Mouse (Mus musculus): Measurements from ENCODE around the gene Myo1f. TPM values are rescaled to one million over a fixed set of nuclear protein-coding genes. Genes with fewer than 3 reads are reported as not detected.

The Myo1f gene
- total RNA-seq (2021): 1 to 10 TPM; 3.2 to 5.8 TPM
- long read RNA-seq, experiment 1, partial matches to known transcripts: 0 of 4 reads
- long read RNA-seq, experiment 1, other reads (novel, unspliced or antisense): 2 of 4 reads
- long read RNA-seq, experiment 2, transcript Myo1f-201 (28 exons, 3,831 nt): major isoform, 6 of 7 reads
- long read RNA-seq, experiment 2, partial matches to known transcripts: 0 of 7 reads
- long read RNA-seq, experiment 2, other reads (novel, unspliced or antisense): 1 of 7 reads

DNA sequence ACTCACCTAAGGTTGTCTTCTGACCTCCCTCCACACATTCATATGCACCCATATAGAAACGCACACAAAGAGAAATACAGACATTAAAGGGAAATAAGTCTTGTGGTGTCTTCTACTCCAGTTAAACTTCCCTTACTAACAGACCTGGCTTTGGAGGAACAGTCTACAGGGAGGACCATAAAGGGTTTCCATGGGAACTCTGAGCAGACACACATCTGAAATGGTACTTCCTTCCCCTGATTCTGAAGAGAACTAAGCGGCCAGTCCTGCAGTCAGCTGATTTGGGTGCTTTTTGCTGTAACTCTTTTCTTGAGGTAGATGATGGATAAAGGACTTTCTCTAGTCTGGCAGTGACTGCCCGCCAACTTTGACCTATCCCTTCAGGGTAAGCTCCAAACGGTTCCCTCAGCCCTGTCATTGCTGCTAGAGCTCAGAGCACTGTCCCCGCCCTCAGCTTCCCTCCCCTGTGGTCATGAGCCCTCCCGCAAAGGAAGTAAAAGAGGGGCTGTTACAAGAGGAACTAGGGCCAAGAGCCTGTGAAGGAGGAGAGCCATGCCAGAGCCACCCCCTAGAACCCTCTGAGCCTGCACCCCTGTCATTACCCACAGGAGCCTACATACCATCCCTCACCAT lies at the start of gene Myo1f:
TSS of gene Myo1f (plus strand) at position 485 of the 633 bp plus-strand sequence.
- peak in 1 of 2 experiments; percentile 31 for DNase-seq (ENCODE audit: low spot score in 2 of 2)

- no peak for DNase-seq (ENCODE audit: low spot score in 2 of 2)
Observed at GRCm38 (mm10) chr17:33508386-33508785, 47.1 kb upstream of the Myo1f start.

- no peak for DNase-seq (ENCODE audit: low spot score in 2 of 2)
Observed at GRCm38 (mm10) chr17:33510172-33510571, 45.3 kb upstream of the Myo1f start.

GRCm38 (mm10) chr17:33512441-33513415 lies 42.8 kb upstream of the Myo1f start:
- no peak for DNase-seq (ENCODE audit: low spot score in 2 of 2)

DNA sequence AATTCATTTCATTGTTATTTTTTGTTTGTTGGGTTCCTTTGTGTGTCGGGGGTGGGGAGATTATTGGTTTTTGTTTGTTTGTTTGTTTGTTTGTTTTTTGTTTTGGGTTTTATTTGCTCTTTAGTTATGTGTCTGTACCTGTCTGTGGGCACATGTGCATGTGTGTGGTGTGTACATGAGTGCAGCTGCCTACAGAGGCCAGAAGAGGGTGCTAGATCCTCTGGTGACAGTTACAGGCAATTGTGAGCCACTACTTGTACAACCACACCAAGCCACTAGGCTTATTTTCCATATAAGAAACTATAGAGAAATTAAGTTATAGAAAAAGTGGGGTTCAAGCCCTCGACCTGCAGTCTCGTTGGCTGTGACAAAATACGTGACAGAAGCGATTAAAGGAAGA lies 41.6 kb upstream of the Myo1f start:
- DNase-seq (ENCODE audit: low spot score in 2 of 2): no peak

- no peak for DNase-seq (ENCODE audit: low spot score in 2 of 2)
Observed at GRCm38 (mm10) chr17:33520366-33520765, 35.1 kb upstream of the Myo1f start.

- DNase-seq (ENCODE audit: low spot score in 2 of 2): peak; percentile 10 to 25
Observed at GRCm38 (mm10) chr17:33523431-33523917, 32.0 kb upstream of the Myo1f start.

GRCm38 (mm10) chr17:33523918-33524755 lies 31.4 kb upstream of the Myo1f start, which contains the start of gene Adamts10:
Adamts10 (plus strand) TSS chr17:33524204.
- DNase-seq (ENCODE audit: low spot score in 2 of 2): peak; percentile 70 to 75

GRCm38 (mm10) chr17:33524806-33525373 lies 30.6 kb upstream of the Myo1f start:
- no peak for DNase-seq (ENCODE audit: low spot score in 2 of 2)

- no peak for DNase-seq (ENCODE audit: low spot score in 2 of 2)
Observed at GRCm38 (mm10) chr17:33526506-33526905, 29.0 kb upstream of the Myo1f start.

- peak; percentile 40 to 47 for DNase-seq (ENCODE audit: low spot score in 2 of 2)
Observed at GRCm38 (mm10) chr17:33539106-33539675, 16.3 kb upstream of the Myo1f start.

GRCm38 (mm10) chr17:33539878-33540277 lies 15.6 kb upstream of the Myo1f start:
- no peak for DNase-seq (ENCODE audit: low spot score in 2 of 2)

GRCm38 (mm10) chr17:33549212-33549611 lies 6.3 kb upstream of the Myo1f start:
- DNase-seq (ENCODE audit: low spot score in 2 of 2): no peak

- no peak for DNase-seq (ENCODE audit: low spot score in 2 of 2)
Observed at GRCm38 (mm10) chr17:33550388-33550787, 5.1 kb upstream of the Myo1f start.

GRCm38 (mm10) chr17:33552113-33552512 lies 3.4 kb upstream of the Myo1f start:
- no peak for DNase-seq (ENCODE audit: low spot score in 2 of 2)

DNA sequence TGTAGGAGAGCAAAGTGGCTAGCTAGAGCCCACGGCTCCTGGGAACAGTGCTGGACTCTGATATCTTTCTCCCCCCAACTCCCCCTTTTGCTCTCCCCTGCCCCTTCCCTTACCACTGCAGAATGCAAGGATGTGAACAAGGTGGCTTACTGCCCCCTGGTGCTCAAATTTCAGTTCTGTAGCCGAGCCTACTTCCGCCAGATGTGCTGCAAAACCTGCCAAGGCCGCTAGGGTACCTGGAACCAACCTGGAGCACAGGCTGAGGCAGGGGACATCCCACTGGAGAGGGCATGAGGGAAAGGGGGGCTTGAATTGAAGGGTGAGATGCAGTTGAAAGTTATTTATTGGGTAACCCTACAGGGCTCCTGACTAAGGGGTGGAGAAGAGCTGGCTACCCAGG lies 2.5 kb upstream of the Myo1f start:
- DNase-seq (ENCODE audit: low spot score in 2 of 2): peak in 1 of 2 experiments; percentile 32

- no peak for DNase-seq (ENCODE audit: low spot score in 2 of 2)
Observed at GRCm38 (mm10) chr17:33554536-33554935, 971 bp upstream of the Myo1f start.

DNA sequence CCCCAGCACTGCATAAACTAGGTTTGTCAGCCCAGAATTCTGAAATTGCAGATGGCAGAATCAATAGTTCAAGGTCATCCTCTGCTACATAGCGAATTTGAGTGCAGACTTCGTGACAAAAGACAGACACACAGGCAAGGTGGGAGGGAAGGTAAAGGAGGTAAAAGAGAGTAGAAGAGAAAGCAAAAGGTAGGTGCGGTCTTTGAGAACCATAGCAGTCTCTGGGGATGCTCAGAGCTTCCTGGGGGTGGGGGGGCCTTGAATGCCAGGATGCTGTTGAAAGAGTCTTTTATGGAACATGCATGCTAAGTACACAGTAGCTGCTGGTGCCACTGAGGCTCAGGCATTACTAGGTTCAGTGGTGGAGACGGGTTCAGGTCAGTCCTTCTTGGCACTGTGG lies 2.4 kb downstream of the Myo1f start:
- DNase-seq (ENCODE audit: low spot score in 2 of 2): no peak

DNA sequence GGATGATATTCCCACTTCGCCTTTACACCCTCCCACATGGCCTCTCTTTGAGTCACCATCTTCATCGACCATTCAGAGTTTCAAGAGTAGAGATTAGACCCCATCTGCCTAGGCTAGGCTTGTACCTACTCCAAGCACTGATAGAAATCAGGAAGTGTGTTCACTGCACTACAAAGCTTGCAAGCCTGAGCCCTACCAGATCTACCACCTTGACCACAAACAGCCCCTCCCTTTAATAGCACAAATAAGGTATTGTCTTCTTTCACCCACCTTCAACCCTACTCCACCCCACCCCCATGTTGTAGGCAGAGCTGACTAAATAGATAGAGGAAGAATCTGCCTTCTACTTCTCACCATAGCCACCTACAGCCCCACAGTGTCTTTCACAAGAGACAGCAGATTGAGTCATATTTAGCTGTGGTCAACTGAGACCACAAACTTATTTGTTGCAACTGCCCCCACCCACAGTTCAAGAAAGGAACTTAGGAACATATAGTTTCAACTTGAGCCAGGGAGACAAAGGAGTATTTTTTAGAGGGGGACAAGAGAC lies 8.1 kb downstream of the Myo1f start:
- no peak for DNase-seq (ENCODE audit: low spot score in 2 of 2)
